Mouse (Mus musculus) CH12.LX (cell line): ENCODE measurements around the gene Skap2. TPM values are rescaled to one million over a fixed set of nuclear protein-coding genes. Genes with fewer than 3 reads are reported as not detected.
A peak's percentile ranks its signal among the peaks of the same experiment; 100 is the strongest.

Experiments used
- DNase-seq: peaks from one replicate; pipeline ENCODE4 v3.0.0-alpha.2; 2013; ENCODE audit errors: extremely low read depth
- H3K27ac ChIP-seq: 2 replicates; pipeline ENCODE4 v1.5.1; 2012; ENCODE audit warnings: low read depth, mild to moderate bottlenecking, control low read depth, moderate library complexity; ENCODE audit not compliant: insufficient read depth
- H3K27me3 ChIP-seq: replicated peaks from 2 replicates; pipeline ENCODE3; 2012; ENCODE audit warnings: inconsistent platforms
- H3K36me3 ChIP-seq, 2 experiments: replicated peaks in 1 of 2; 2 replicates each; pipeline versions ENCODE3 to v1.6.1; 2012; ENCODE audit warnings: inconsistent platforms in 1 of 2, low read length in 1 of 2, mild to moderate bottlenecking in 1 of 2, mixed read lengths in 1 of 2, moderate library complexity in 1 of 2; ENCODE audit not compliant: control insufficient read depth in 1 of 2, insufficient read depth in 1 of 2
- H3K4me1 ChIP-seq, 2 experiments: 2 replicates each; pipeline ENCODE4 v1.6.1; 2012; ENCODE audit warnings: inconsistent platforms in 1 of 2, moderate library complexity in 1 of 2; ENCODE audit not compliant: insufficient read depth in 2 of 2, control insufficient read depth in 1 of 2
- H3K4me2 ChIP-seq: 2 replicates; pipeline ENCODE4 v1.6.1; 2012; ENCODE audit warnings: low read depth, mild to moderate bottlenecking, control low read depth; ENCODE audit not compliant: poor library complexity, insufficient read depth, severe bottlenecking
- H3K4me3 ChIP-seq, 3 experiments: fragments of 150-350 bp in 1 of 3; sonication (generic) in 1 of 3; replicated peaks in 1 of 3; 2 replicates each; pipeline versions ENCODE3 to v1.5.1; 2011 to 2012; ENCODE audit warnings: low read depth in 2 of 3, low read length in 2 of 3, mild to moderate bottlenecking in 2 of 3, moderate library complexity in 2 of 3, control low read depth in 1 of 3, improper control_type of control experiment in 1 of 3, inconsistent platforms in 1 of 3, mixed read lengths in 1 of 3; ENCODE audit not compliant: poor library complexity in 1 of 3
- H3K79me2 ChIP-seq: replicated peaks from 2 replicates; pipeline ENCODE4 v1.6.1; 2012; ENCODE audit warnings: mild to moderate bottlenecking, moderate library complexity; ENCODE audit not compliant: control insufficient read depth, poor library complexity, insufficient read depth, severe bottlenecking; ENCODE audit errors: extremely low read depth
- H3K9ac ChIP-seq: 2 replicates; pipeline ENCODE4 v1.6.1; 2012; ENCODE audit warnings: low read depth, mild to moderate bottlenecking, control low read depth, moderate library complexity; ENCODE audit not compliant: insufficient read depth
- H3K9me3 ChIP-seq: replicated peaks from 2 replicates; pipeline ENCODE3; 2012; ENCODE audit warnings: low read length, inconsistent platforms, mixed read lengths
- BHLHE40 ChIP-seq: IDR thresholded peaks from 2 replicates; pipeline ENCODE4 v1.6.1; 2011; ENCODE audit warnings: mild to moderate bottlenecking, low read depth, low read length, improper control_type of control experiment
- CHD1 ChIP-seq: IDR thresholded peaks from 2 replicates; pipeline ENCODE4 v1.6.1; 2012; ENCODE audit warnings: low read depth, low read length, improper control_type of control experiment, inconsistent platforms
- CHD2 ChIP-seq: IDR thresholded peaks from 2 replicates; pipeline ENCODE4 v1.6.1; 2011; ENCODE audit warnings: low read length, improper control_type of control experiment
- CTCF ChIP-seq, 2 experiments: IDR thresholded peaks in 1 of 2; conservative IDR thresholded peaks in 1 of 2; 2 replicates each; pipeline ENCODE4 v1.5.1; 2011 to 2012; ENCODE audit warnings: low read depth in 2 of 2, low read length in 2 of 2, improper control_type of control experiment in 1 of 2, inconsistent platforms in 1 of 2, mild to moderate bottlenecking in 1 of 2, moderate library complexity in 1 of 2
- E2F4 ChIP-seq: IDR thresholded peaks from 2 replicates; pipeline ENCODE4 v1.6.1; 2011; ENCODE audit warnings: low read depth, low read length, improper control_type of control experiment; ENCODE audit not compliant: insufficient replicate concordance
- ELF1 ChIP-seq: IDR thresholded peaks from 2 replicates; pipeline ENCODE4 v1.6.1; 2014; ENCODE audit warnings: low read depth, mild to moderate bottlenecking, inconsistent platforms, low read length, improper control_type of control experiment
- HCFC1 ChIP-seq: IDR thresholded peaks from 2 replicates; pipeline ENCODE4 v1.6.1; 2012; ENCODE audit warnings: low read depth, mild to moderate bottlenecking, inconsistent platforms, low read length, improper control_type of control experiment
- IRF4 ChIP-seq: IDR thresholded peaks from 2 replicates; pipeline ENCODE4 v1.6.1; 2014; ENCODE audit warnings: low read depth, mild to moderate bottlenecking, inconsistent platforms, low read length, improper control_type of control experiment
- JUN ChIP-seq: IDR thresholded peaks from 2 replicates; pipeline ENCODE4 v1.6.1; 2011; ENCODE audit warnings: low read depth, mild to moderate bottlenecking, low read length, improper control_type of control experiment, moderate library complexity; ENCODE audit not compliant: insufficient read depth
- JUND ChIP-seq: conservative IDR thresholded peaks from 2 replicates; pipeline ENCODE4 v1.6.1; 2011; ENCODE audit warnings: low read depth, low read length, improper control_type of control experiment
- KAT2A ChIP-seq: IDR thresholded peaks from 2 replicates; pipeline ENCODE4 v1.6.1; 2012; ENCODE audit warnings: low read length, improper control_type of control experiment, inconsistent platforms; ENCODE audit not compliant: insufficient replicate concordance
- MAZ ChIP-seq: IDR thresholded peaks from 2 replicates; pipeline ENCODE4 v1.6.1; 2012; ENCODE audit warnings: low read depth, mild to moderate bottlenecking, inconsistent platforms, low read length, improper control_type of control experiment, moderate library complexity
- MEF2A ChIP-seq: IDR thresholded peaks from 2 replicates; pipeline ENCODE4 v1.6.1; 2014; ENCODE audit warnings: low read depth, mild to moderate bottlenecking, inconsistent platforms, low read length, improper control_type of control experiment, borderline replicate concordance
- MYC ChIP-seq: IDR thresholded peaks from 2 replicates; pipeline ENCODE4 v1.6.1; 2011; ENCODE audit warnings: low read depth, mild to moderate bottlenecking, improper control_type of control experiment, low read length
- RAD21 ChIP-seq: IDR thresholded peaks from 2 replicates; pipeline ENCODE4 v1.6.1; 2011; ENCODE audit warnings: low read depth, mild to moderate bottlenecking, low read length, improper control_type of control experiment, moderate library complexity
- RCOR1 ChIP-seq: conservative IDR thresholded peaks from 2 replicates; pipeline ENCODE4 v1.6.1; 2012; ENCODE audit warnings: low read depth, mild to moderate bottlenecking, inconsistent platforms, low read length, improper control_type of control experiment
- SIN3A ChIP-seq: IDR thresholded peaks from 2 replicates; pipeline ENCODE4 v1.6.1; 2012; ENCODE audit warnings: low read length, improper control_type of control experiment, inconsistent platforms
- SMC3 ChIP-seq: IDR thresholded peaks from 2 replicates; pipeline ENCODE4 v1.6.1; 2011; ENCODE audit warnings: low read depth, low read length, improper control_type of control experiment
- TCF12 ChIP-seq: IDR thresholded peaks from 2 replicates; pipeline ENCODE4 v1.6.1; 2014; ENCODE audit warnings: low read depth, mild to moderate bottlenecking, inconsistent platforms, low read length, improper control_type of control experiment
- UBTF ChIP-seq: IDR thresholded peaks from 2 replicates; pipeline ENCODE4 v1.6.1; 2012; ENCODE audit warnings: low read depth, mild to moderate bottlenecking, inconsistent platforms, low read length, improper control_type of control experiment, moderate library complexity
- USF1 ChIP-seq: IDR thresholded peaks from 2 replicates; pipeline ENCODE4 v1.6.1; 2014; ENCODE audit warnings: low read depth, mild to moderate bottlenecking, inconsistent platforms, low read length, improper control_type of control experiment
- USF2 ChIP-seq: conservative IDR thresholded peaks from 2 replicates; pipeline ENCODE4 v1.6.1; 2011; ENCODE audit warnings: low read depth, low read length, improper control_type of control experiment
- ZMIZ1 ChIP-seq: IDR thresholded peaks from 2 replicates; pipeline ENCODE4 v1.6.1; 2012; ENCODE audit warnings: low read depth, mild to moderate bottlenecking, inconsistent platforms, low read length, improper control_type of control experiment
- ZNF384 ChIP-seq: IDR thresholded peaks from 2 replicates; pipeline ENCODE4 v1.6.1; 2012; ENCODE audit warnings: low read depth, low read length, improper control_type of control experiment, inconsistent platforms
- dilution Hi-C: fragments of 300-500 bp; cut with MboI; formaldehyde crosslinking; loops from 2 replicates; pipeline ENCODE4 v1.14.3; 2020; ENCODE audit warnings: low sequenced_read_pairs; ENCODE audit not compliant: extremely low pct_unique_long_range_greater_than_20kb, extremely low pct_ligation_motif_present
- in situ Hi-C: fragments of 300-500 bp; cut with MboI; formaldehyde crosslinking; loops from 3 replicates; pipeline ENCODE4 v1.14.3; 2019; ENCODE audit warnings: low sequenced_read_pairs, low pct_ligation_motif_present, low pct_unique_long_range_greater_than_20kb, mixed read lengths
- polyA plus RNA-seq: library from polyadenylated mRNA; unstranded; fragments of >175 nt; gene quantifications from 2 replicates; pipeline ENCODE4 v1.2.1, GENCODE M21; 2012; ENCODE audit warnings: low read depth; ENCODE audit not compliant: insufficient read length
- total RNA-seq, 2 experiments: library from RNA; depleted of rRNA; stranded (reverse); fragments of 300-350 nt in 1 of 2; fragments of >200 nt in 1 of 2; gene quantifications; 2 replicates each; pipeline ENCODE4 v1.2.3; 2012 to 2014

Skap2 gene
- total and polyA plus RNA-seq, 3 experiments = 25.8 to 76.1 (median 51.9) TPM

- no peak overlapping the region for H3K4me3 ChIP-seq
- peak in 1 of 2 experiments; percentile 70; a peak in 3 of 4 replicates for TF ChIP-seq CTCF (conservative IDR thresholded peaks at IDR 0.05 in 1 of 2, IDR thresholded peaks at IDR 0.05 in 1 of 2; ENCODE audit: low read depth in 2 of 2, low read length in 2 of 2)
- TF ChIP-seq SMC3 = peak; percentile 69
- TF ChIP-seq JUND = no peak
- TF ChIP-seq MYC = no peak
- TF ChIP-seq JUN = no peak
- TF ChIP-seq RAD21 = peak; percentile 64
- TF ChIP-seq ZMIZ1 = no peak
- TF ChIP-seq TCF12 = no peak
- TF ChIP-seq, all 38 proteins: peak for 3
- H3K27me3 ChIP-seq = no peaks in the 10 kb centered on the region
- H3K4me1 ChIP-seq = peaks cover 0 to 1% of the 10 kb centered on the region in 2 experiments; a peak in 2 of 4 replicates
- no peaks in the 10 kb centered on the region for H3K79me2 ChIP-seq
- dilution Hi-C loops (no loop called here), in situ Hi-C loops (loop anchor here (25.0 kb wide), 1 partner anchor 484 kb away; no protein-coding TSS in a partner anchor)
- DNase-seq = peak; percentile 29
- no peak overlapping the region for H3K4me2 ChIP-seq
- no peaks in the 10 kb centered on the region for H3K9me3 ChIP-seq
- H3K36me3 ChIP-seq = peaks cover 0 to 24% of the 10 kb centered on the region in 2 experiments
- no peak overlapping the region for H3K27ac ChIP-seq
- no peak overlapping the region for H3K9ac ChIP-seq
These were observed 141.2 kb downstream of the Skap2 start for GRCm38 (mm10) chr6:51871135-51871534.

DNA sequence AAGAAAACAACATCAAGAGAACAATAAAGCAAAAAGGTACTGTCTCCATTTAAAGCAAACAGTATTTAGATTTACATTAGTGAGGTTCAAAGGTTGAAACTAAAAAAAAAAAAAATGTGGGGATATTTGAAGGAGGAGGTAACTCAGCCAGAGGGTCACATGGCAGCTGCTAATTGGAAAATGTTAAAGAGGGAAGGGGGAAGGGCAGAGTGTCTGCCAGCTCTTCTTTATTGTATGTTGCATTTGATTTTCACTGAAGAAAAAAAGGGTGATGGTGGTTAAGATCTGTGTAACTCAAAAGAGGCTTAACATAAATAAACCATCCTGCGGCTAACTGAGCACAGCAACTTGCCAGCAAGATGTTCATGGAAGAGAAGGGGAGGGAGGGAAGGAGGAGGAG, 142.1 kb downstream of the Skap2 start:
- TF ChIP-seq TCF12 (no peak), MYC (no peak), MEF2A (no peak)
- no peaks in the 10 kb centered on the region for H3K27me3 ChIP-seq
- H3K79me2 ChIP-seq = no peaks in the 10 kb centered on the region
- no peaks in the 10 kb centered on the region for H3K9me3 ChIP-seq
- no peaks in the 10 kb centered on the region for H3K4me1 ChIP-seq
- no peak overlapping the region for H3K4me2 ChIP-seq
- H3K36me3 ChIP-seq = peaks cover 0 to 31% of the 10 kb centered on the region in 2 experiments
- H3K9ac ChIP-seq = no peak overlapping the region
- no peak overlapping the region for H3K27ac ChIP-seq
- no peak for DNase-seq
- H3K4me3 ChIP-seq = no peak overlapping the region
- dilution Hi-C loops = no loop called here
- in situ Hi-C loops = loop anchor here (25.0 kb wide), 1 partner anchor 483 kb away; no protein-coding TSS in a partner anchor

DNA sequence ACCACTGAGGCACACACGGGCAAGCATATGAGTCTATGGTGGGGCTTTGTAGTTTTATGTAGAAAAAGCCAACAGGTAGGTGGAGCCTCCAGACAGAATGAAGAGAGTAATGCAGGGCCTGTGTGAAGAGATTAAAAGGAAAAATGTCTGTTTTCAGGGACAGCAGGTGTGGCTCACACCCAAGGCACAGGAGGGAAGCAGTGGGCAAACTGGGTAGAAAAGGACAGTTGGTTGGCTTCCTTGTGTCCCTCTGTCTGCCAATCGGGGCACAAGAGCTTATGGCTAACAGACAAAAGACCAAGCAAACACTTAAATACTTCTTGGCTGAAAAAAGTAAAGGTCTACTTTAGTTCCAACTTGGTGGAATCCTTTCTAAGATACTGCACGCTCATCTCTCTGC, 145.8 kb downstream of the Skap2 start:
- Histone ChIP-seq H3K4me3 (no peak overlapping the region), H3K4me1 (no peaks in the 10 kb centered on the region), H3K79me2 (no peaks in the 10 kb centered on the region), H3K27me3 (no peaks in the 10 kb centered on the region), H3K4me2 (no peak overlapping the region), H3K36me3 (peaks cover 0 to 38% of the 10 kb centered on the region in 2 experiments), H3K9me3 (no peaks in the 10 kb centered on the region), H3K9ac (no peak overlapping the region), H3K27ac (no peak overlapping the region)
- TF ChIP-seq E2F4 (no peak), SIN3A (no peak), BHLHE40 (no peak), UBTF (no peak), CTCF (conservative IDR thresholded peaks at IDR 0.05 in 1 of 2, IDR thresholded peaks at IDR 0.05 in 1 of 2; ENCODE audit: low read depth in 2 of 2, low read length in 2 of 2) (no peak), CHD2 (no peak), HCFC1 (no peak), RCOR1 (no peak), CHD1 (no peak), SMC3 (no peak), MAZ (no peak), KAT2A (no peak), ELF1 (no peak), ZNF384 (no peak), USF2 (no peak), IRF4 (no peak), USF1 (no peak)
- in situ Hi-C loops (loop anchor here (10.0 to 25.0 kb wide), 2 partner anchors 348 to 479 kb away; partner anchors contain the start of genes Gm28308 and Hoxa3), dilution Hi-C loops (no loop called here)
- no peak for DNase-seq
